Comparison of ENCODE assay signal across 11 mouse cellular contexts in genomic region chr1:180423008-180423639, GRCm38 (mm10).
DNase-seq lines count a peak whose midpoint lies in the region; ATAC-seq and TF ChIP-seq lines count a peak whose summit lies in the region.
"Had no signal": no experiment of that assay in that cellular context is flagged by ENCODE, and none has a peak within 500 bp of the region (broad histone marks: within the 10 kb centered on the region; RNA-seq: fewer than 3 reads in every experiment).

No protein-coding gene starts in this region.

- H3K27ac ChIP-seq in left cerebral cortex, adult 2 months, result peak overlapping the region; percentile 58; the same call in 1 of the 2 replicates
- no peak overlapping the region for H3K27ac ChIP-seq in ES-Bruce4 (ENCODE audit: insufficient read depth, low read length)
- H3K27ac ChIP-seq in embryonic facial prominence, embryonic 10.5 days (replicated peaks), result no peak overlapping the region
- H3K27ac ChIP-seq in midbrain, embryonic 14.5 days (replicated peaks; ENCODE audit: low read depth, low read length), result no peak overlapping the region
- no peak overlapping the region for H3K27ac ChIP-seq in midbrain, embryonic 16.5 days (ENCODE audit: low read length)
- H3K27ac ChIP-seq: hindbrain, embryonic 14.5 days had no signal

- TF ChIP-seq CTCF in left cerebral cortex, adult 2 months (IDR thresholded peaks at IDR 0.05), result no peak
- TF ChIP-seq CTCF in ES-Bruce4 (IDR thresholded peaks at IDR 0.05; ENCODE audit: low read depth, low read length), result no peak

- no peak overlapping the region for H3K9ac ChIP-seq in ES-Bruce4 (ENCODE audit: low read depth, poor library complexity, severe bottlenecking)
- no peak overlapping the region for H3K9ac ChIP-seq in midbrain, embryonic 14.5 days (replicated peaks; ENCODE audit: low read length)
- no peak overlapping the region for H3K9ac ChIP-seq in midbrain, embryonic 16.5 days (ENCODE audit: low read depth, low read length)
- H3K9ac ChIP-seq: hindbrain, embryonic 14.5 days had no signal

- H3K4me2 ChIP-seq in midbrain, embryonic 14.5 days (ENCODE audit: low read length), result no peak overlapping the region
- no peak overlapping the region for H3K4me2 ChIP-seq in midbrain, embryonic 16.5 days (ENCODE audit: low read length)
- H3K4me2 ChIP-seq: hindbrain, embryonic 14.5 days had no signal

- ATAC-seq in megakaryocyte progenitor cell, adult 5-6 weeks (replicated peaks; ENCODE audit: poor library complexity), result peak; percentile 54
- no peak for ATAC-seq in midbrain, embryonic 14.5 days (ENCODE audit: low FRiP score, low TSS enrichment)
- ATAC-seq in midbrain, embryonic 16.5 days, result no peak

- TF ChIP-seq EP300 in ES-Bruce4 (IDR thresholded peaks at IDR 0.05; ENCODE audit: insufficient read depth, low read depth, low read length), result 0 out of 2 replicates have a peak, but pooled peaks have one; percentile 28

- DNase-seq in left cerebral cortex, adult 2 months (ENCODE audit: extremely low spot score in 1 of 2, low spot score in 2 of 2), result no peak
- DNase-seq in left cerebral cortex, postnatal 36 days (ENCODE audit: low spot score in 2 of 2), result no peak
- DNase-seq in embryonic facial prominence, embryonic 10.5 days (ENCODE audit: low spot score), result peak; percentile 35
- DNase-seq in midbrain, embryonic 14.5 days, result no peak
- DNase-seq: layer of hippocampus, postnatal 36 days; thymus, postnatal 25 days had no signal

- H3K36me3 ChIP-seq in ES-Bruce4 (ENCODE audit: control insufficient read depth, insufficient read depth, low read length, poor library complexity, severe bottlenecking), result no peaks in the 10 kb centered on the region
- peaks cover 22% of the 10 kb centered on the region for H3K36me3 ChIP-seq in embryonic facial prominence, embryonic 10.5 days (replicated peaks)
- no peaks in the 10 kb centered on the region for H3K36me3 ChIP-seq in midbrain, embryonic 14.5 days (ENCODE audit: control insufficient read depth, insufficient read depth, low read length)
- no peaks in the 10 kb centered on the region for H3K36me3 ChIP-seq in midbrain, embryonic 16.5 days (ENCODE audit: control insufficient read depth, insufficient read depth, low read length)

- intact Hi-C loops in left cerebral cortex, adult 2 months (cut with DNase I), result no loop called here
- intact Hi-C loops in left cerebral cortex, postnatal 36 days (cut with DNase I), result loop anchor here (10.0 kb wide), 1 partner anchor 248 kb away; no protein-coding TSS in a partner anchor

- no peak for TF ChIP-seq POLR2A in ES-Bruce4 (IDR thresholded peaks at IDR 0.05; ENCODE audit: insufficient read depth, low read length)

- H3K27me3 ChIP-seq in ES-Bruce4 (ENCODE audit: control insufficient read depth, insufficient read depth, low read length, poor library complexity, severe bottlenecking), result no peaks in the 10 kb centered on the region
- no peaks in the 10 kb centered on the region for H3K27me3 ChIP-seq in embryonic facial prominence, embryonic 10.5 days (replicated peaks; ENCODE audit: low read depth, poor library complexity, severe bottlenecking)
- H3K27me3 ChIP-seq in midbrain, embryonic 14.5 days (ENCODE audit: control insufficient read depth, insufficient read depth, low read length), result no peaks in the 10 kb centered on the region
- H3K27me3 ChIP-seq in midbrain, embryonic 16.5 days (ENCODE audit: control insufficient read depth, insufficient read depth, low read depth, low read length), result no peaks in the 10 kb centered on the region

- 60% methylated on average over 16 of the region's 16 CpGs for WGBS in embryonic facial prominence, embryonic 10.5 days
- 61% methylated on average over 16 of the region's 16 CpGs for WGBS in midbrain, embryonic 14.5 days
- WGBS in midbrain, embryonic 16.5 days, result 59% methylated on average over 16 of the region's 16 CpGs

- no peaks in the 10 kb centered on the region for H3K9me3 ChIP-seq in ES-Bruce4 (replicated peaks; ENCODE audit: control insufficient read depth, insufficient read depth, low read length, poor library complexity, severe bottlenecking)
- no peaks in the 10 kb centered on the region for H3K9me3 ChIP-seq in embryonic facial prominence, embryonic 10.5 days
- no peaks in the 10 kb centered on the region for H3K9me3 ChIP-seq in midbrain, embryonic 14.5 days (ENCODE audit: control insufficient read depth, low read length)
- H3K9me3 ChIP-seq in midbrain, embryonic 16.5 days (replicated peaks; ENCODE audit: control insufficient read depth, low read length, poor library complexity, severe bottlenecking), result no peaks in the 10 kb centered on the region

- H3K4me3 ChIP-seq in left cerebral cortex, adult 2 months, result no peak overlapping the region
- no peak overlapping the region for H3K4me3 ChIP-seq in ES-Bruce4 (ENCODE audit: low read depth, low read length)
- no peak overlapping the region for H3K4me3 ChIP-seq in embryonic facial prominence, embryonic 10.5 days
- no peak overlapping the region for H3K4me3 ChIP-seq in midbrain, embryonic 14.5 days (replicated peaks; ENCODE audit: low read depth, low read length)
- H3K4me3 ChIP-seq in midbrain, embryonic 16.5 days (ENCODE audit: low read depth, low read length), result no peak overlapping the region
- H3K4me3 ChIP-seq: myocyte had no signal

- peaks cover 2% of the 10 kb centered on the region for H3K4me1 ChIP-seq in ES-Bruce4 (ENCODE audit: control insufficient read depth, insufficient read depth, low read length)
- H3K4me1 ChIP-seq in embryonic facial prominence, embryonic 10.5 days, result peaks cover 42% of the 10 kb centered on the region
- H3K4me1 ChIP-seq in midbrain, embryonic 14.5 days (ENCODE audit: control insufficient read depth, insufficient read depth, low read length), result peaks cover 13% of the 10 kb centered on the region
- H3K4me1 ChIP-seq in midbrain, embryonic 16.5 days (ENCODE audit: control insufficient read depth, insufficient read depth, low read length), result peaks cover 22% of the 10 kb centered on the region
